Mouse (Mus musculus): ENCODE measurements around the gene Atrip. TPM values are rescaled to one million over a fixed set of nuclear protein-coding genes. Genes with fewer than 3 reads are reported as not detected.
A peak's percentile ranks its signal among the peaks of the same experiment; 100 is the strongest.

The Atrip gene
- polyA plus RNA-seq, 1 experiment from 2014 or later = 15.6 TPM

DNA sequence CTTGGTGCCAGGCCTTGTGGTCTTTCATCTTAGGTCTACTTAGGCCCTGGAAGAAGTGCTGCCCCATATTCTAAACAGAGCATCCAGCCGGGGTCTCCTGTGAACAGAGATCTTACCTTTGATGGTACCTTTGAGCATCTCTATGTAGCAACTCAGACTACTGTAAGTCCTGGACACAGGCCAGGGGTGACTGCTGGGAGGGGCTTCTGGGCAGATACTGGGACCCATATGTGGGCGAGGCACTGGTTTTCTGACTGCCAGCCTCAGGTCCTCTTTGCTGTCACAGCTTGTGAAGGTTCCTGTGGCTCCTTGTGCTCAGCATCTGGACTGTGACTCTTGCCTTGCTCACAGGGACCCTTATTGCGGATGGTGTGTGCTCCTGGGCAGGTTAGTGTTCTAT lies 28.6 kb upstream of the Atrip start:
- no peaks in the 10 kb centered on the region for H3K27me3 ChIP-seq (ENCODE audit: control insufficient read depth, insufficient read depth, low read length)
- H3K9me3 ChIP-seq (replicated peaks; ENCODE audit: control insufficient read depth, low read length) = no peaks in the 10 kb centered on the region
- H3K36me3 ChIP-seq (ENCODE audit: control insufficient read depth, insufficient read depth) = peaks cover 28% of the 10 kb centered on the region
- H3K4me1 ChIP-seq (ENCODE audit: control insufficient read depth, insufficient read depth, low read length) = peaks cover 54% of the 10 kb centered on the region
- H3K4me3 ChIP-seq (ENCODE audit: low read length) = no peak overlapping the region
- 78% methylated on average over 3 of the region's 3 CpGs for WGBS
- peak overlapping the region; percentile 28; the same call in 1 of the 2 replicates for H3K9ac ChIP-seq (ENCODE audit: low read length)
- H3K27ac ChIP-seq (ENCODE audit: low read length) = peak overlapping the region; percentile 39; the same call in 1 of the 2 replicates
- ATAC-seq (replicated peaks; ENCODE audit: extremely low read depth, insufficient read depth, low FRiP score) = no peak
- H3K4me2 ChIP-seq (ENCODE audit: low read depth, low read length) = no peak overlapping the region

DNA sequence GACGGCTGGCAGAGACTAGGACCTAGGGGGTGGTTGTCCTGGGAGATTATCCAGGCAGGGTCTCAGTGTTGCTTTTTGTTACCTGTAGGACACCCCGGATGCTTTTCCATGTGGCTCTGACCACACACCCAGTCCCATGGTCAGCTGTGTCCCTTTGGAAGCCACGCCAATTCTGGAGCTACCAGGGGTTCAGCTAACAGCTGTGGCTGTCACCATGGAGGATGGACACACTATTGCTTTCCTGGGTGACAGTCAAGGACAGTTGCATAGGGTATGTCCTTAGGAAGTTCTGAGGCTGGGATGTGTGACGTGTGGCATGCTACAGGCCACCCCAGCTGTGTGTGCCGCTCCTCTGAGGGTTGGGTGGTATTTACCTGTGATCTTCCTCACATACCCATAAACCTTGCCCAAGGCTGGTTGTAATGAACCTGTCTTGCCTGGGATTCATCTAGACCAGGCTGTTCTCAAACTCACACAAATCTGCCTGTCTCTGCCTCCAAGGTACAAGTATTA lies 28.1 kb upstream of the Atrip start:
- ATAC-seq (replicated peaks; ENCODE audit: extremely low read depth, insufficient read depth, low FRiP score) = no peak
- Histone ChIP-seq H3K9ac (ENCODE audit: low read length) (no peak overlapping the region), H3K4me1 (ENCODE audit: control insufficient read depth, insufficient read depth, low read length) (peaks cover 59% of the 10 kb centered on the region), H3K27ac (ENCODE audit: low read length) (no peak overlapping the region), H3K4me3 (ENCODE audit: low read length) (no peak overlapping the region), H3K4me2 (ENCODE audit: low read depth, low read length) (no peak overlapping the region), H3K9me3 (replicated peaks; ENCODE audit: control insufficient read depth, low read length) (no peaks in the 10 kb centered on the region), H3K36me3 (ENCODE audit: control insufficient read depth, insufficient read depth) (peaks cover 26% of the 10 kb centered on the region), H3K27me3 (ENCODE audit: control insufficient read depth, insufficient read depth, low read length) (no peaks in the 10 kb centered on the region)
- 91% methylated on average over 5 of the region's 5 CpGs for WGBS

DNA sequence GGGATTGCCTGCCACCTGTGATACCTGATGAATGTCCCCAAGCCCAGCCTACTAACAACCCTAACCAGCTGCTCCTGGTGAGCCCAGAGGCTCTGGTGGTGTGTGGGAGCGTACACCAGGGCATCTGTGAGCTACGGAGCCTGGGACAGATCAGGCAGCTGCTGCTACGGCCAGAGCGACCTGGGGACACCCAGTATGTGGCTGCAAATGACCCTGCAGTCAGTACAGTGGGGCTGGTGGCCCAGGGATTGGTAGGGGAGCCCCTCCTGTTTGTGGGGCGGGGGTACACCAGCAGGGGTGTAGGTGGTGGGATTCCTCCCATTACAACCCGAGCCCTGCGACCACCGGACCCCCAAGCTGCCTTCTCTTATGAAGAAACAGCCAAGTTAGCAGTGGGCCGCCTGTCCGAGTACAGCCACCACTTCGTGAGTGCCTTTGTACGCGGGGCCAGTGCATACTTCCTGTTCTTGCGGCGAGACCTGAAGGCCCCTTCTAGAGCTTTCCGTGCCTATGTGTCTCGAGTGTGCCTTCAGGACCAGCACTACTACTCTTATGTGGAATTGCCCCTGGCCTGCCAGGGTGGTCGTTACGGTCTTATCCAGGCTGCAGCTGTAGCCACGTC lies 26.5 kb upstream of the Atrip start:
- ATAC-seq (replicated peaks; ENCODE audit: extremely low read depth, insufficient read depth, low FRiP score) = no peak
- no peak overlapping the region for H3K27ac ChIP-seq (ENCODE audit: low read length)
- H3K4me2 ChIP-seq (ENCODE audit: low read depth, low read length) = no peak overlapping the region
- no peaks in the 10 kb centered on the region for H3K27me3 ChIP-seq (ENCODE audit: control insufficient read depth, insufficient read depth, low read length)
- no peak overlapping the region for H3K4me3 ChIP-seq (ENCODE audit: low read length)
- 84% methylated on average over 20 of the region's 20 CpGs for WGBS
- peaks cover 11% of the 10 kb centered on the region; the same call in 1 of the 2 replicates for H3K36me3 ChIP-seq (ENCODE audit: control insufficient read depth, insufficient read depth)
- no peaks in the 10 kb centered on the region for H3K9me3 ChIP-seq (replicated peaks; ENCODE audit: control insufficient read depth, low read length)
- H3K9ac ChIP-seq (ENCODE audit: low read length) = peak overlapping the region; percentile 89; the same call in 1 of the 2 replicates
- H3K4me1 ChIP-seq (ENCODE audit: control insufficient read depth, insufficient read depth, low read length) = peaks cover 64% of the 10 kb centered on the region

DNA sequence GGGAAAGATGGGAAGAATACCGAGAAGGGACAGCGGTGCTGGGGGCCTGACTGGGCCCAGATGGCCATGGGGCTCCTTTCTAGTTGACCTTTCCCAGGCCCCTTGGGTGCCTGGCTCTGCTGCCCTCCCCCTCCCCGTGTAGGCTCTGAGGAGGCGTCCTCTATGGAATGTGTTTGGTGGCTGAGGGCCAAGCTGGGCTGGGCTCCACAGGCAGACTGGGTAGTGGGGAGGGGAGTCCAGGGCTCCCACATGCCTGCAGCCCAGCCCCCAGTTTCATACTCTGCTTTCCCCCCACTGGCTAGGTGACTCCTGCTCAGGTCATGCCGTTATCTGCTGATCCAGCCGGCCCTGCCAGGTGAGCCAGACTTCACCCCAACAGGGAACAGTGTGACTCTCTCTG lies 25.0 kb upstream of the Atrip start:
- no peaks in the 10 kb centered on the region for H3K9me3 ChIP-seq (replicated peaks; ENCODE audit: control insufficient read depth, low read length)
- peaks cover 8% of the 10 kb centered on the region; the same call in 1 of the 2 replicates for H3K36me3 ChIP-seq (ENCODE audit: control insufficient read depth, insufficient read depth)
- H3K4me3 ChIP-seq (ENCODE audit: low read length) = peak overlapping the region; percentile 36
- peak overlapping the region; percentile 97 for H3K27ac ChIP-seq (ENCODE audit: low read length)
- no peaks in the 10 kb centered on the region for H3K27me3 ChIP-seq (ENCODE audit: control insufficient read depth, insufficient read depth, low read length)
- H3K4me1 ChIP-seq (ENCODE audit: control insufficient read depth, insufficient read depth, low read length) = peaks cover 62% of the 10 kb centered on the region
- peak overlapping the region; percentile 89 for H3K9ac ChIP-seq (ENCODE audit: low read length)
- ATAC-seq (replicated peaks; ENCODE audit: extremely low read depth, insufficient read depth, low FRiP score) = peak; percentile 73
- 12% methylated on average over 6 of the region's 6 CpGs for WGBS
- H3K4me2 ChIP-seq (ENCODE audit: low read depth, low read length) = peak overlapping the region; percentile 81

DNA sequence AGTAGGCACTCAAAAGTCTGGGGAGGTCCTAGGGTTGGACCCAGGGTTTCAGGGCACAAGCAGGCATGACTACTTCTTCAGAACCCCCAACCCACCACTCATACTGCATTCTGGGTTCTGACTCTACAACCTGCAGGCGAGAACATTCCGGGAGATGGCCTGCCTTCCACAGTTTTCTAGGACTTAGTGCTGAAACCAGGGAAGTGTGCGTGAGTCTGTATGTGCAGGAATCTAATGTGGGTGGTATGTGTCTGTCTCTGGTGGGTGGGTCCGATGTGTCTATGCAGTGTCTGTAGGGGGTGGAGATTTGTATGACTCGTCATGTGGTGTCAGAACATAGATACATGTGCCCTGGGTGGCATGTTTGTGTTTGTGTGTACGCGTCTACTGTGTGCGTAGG lies 24.4 kb upstream of the Atrip start:
- H3K9me3 ChIP-seq (replicated peaks; ENCODE audit: control insufficient read depth, low read length) = no peaks in the 10 kb centered on the region
- peaks cover 8% of the 10 kb centered on the region; the same call in 1 of the 2 replicates for H3K36me3 ChIP-seq (ENCODE audit: control insufficient read depth, insufficient read depth)
- H3K4me1 ChIP-seq (ENCODE audit: control insufficient read depth, insufficient read depth, low read length) = peaks cover 67% of the 10 kb centered on the region
- no peaks in the 10 kb centered on the region for H3K27me3 ChIP-seq (ENCODE audit: control insufficient read depth, insufficient read depth, low read length)
- peak overlapping the region; percentile 89 for H3K9ac ChIP-seq (ENCODE audit: low read length)
- ATAC-seq (replicated peaks; ENCODE audit: extremely low read depth, insufficient read depth, low FRiP score) = no peak
- peak overlapping the region; percentile 3 for H3K4me3 ChIP-seq (ENCODE audit: low read length)
- H3K4me2 ChIP-seq (ENCODE audit: low read depth, low read length) = peak overlapping the region; percentile 81
- peak overlapping the region; percentile 97 for H3K27ac ChIP-seq (ENCODE audit: low read length)
- 67% methylated on average over 8 of the region's 8 CpGs for whole genome bisulfite sequencing

DNA sequence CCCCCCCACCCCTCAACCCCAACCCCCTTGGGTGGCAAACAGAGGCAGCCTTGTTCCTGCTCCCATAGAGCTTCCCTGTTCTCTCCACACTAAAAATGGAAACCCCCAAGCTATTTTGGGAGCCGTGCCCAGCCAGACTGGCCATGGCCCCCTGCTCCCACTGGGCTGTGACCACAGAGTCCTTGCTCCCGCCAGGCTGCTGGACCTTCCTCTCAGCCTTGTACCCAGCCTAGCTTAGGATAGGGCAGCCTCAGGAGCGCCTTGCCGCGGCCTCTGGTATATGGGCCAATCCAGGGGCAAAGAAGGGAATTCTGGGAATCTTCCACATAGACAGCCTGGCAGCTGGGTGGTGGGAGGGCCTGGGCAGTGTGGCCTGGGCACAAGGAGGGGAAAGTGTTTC lies 23.9 kb upstream of the Atrip start:
- H3K4me3 ChIP-seq (ENCODE audit: low read length) = peak overlapping the region; percentile 3
- 37% methylated on average over 5 of the region's 5 CpGs for WGBS
- ATAC-seq (replicated peaks; ENCODE audit: extremely low read depth, insufficient read depth, low FRiP score) = peak; percentile 8; the same call in 1 of the 2 replicates

DNA sequence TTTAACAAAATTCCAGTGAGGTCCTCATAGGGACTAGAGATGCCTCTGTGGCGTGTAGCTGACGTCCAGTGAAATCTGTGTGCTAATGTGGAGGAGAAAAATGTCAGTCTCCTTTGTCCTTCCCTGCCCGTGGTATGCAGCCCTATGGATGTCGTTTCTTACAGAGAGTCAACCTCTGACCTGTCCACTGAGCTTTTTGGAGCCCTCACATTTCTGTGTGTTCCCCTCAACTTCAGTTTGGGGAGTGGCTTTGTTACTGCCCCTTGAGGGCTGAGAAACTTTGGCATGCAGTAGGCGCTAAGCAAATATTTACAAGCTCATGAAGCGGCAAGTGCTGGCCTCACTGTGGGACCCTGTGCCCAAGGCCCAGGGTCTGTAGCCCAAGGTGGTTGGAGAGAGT lies 23.4 kb upstream of the Atrip start:
- H3K27ac ChIP-seq (ENCODE audit: low read length) = peak overlapping the region; percentile 97
- no peak for ATAC-seq (replicated peaks; ENCODE audit: extremely low read depth, insufficient read depth, low FRiP score)
- WGBS = 28% methylated on average over 6 of the region's 6 CpGs
- peaks cover 6% of the 10 kb centered on the region; the same call in 1 of the 2 replicates for H3K36me3 ChIP-seq (ENCODE audit: control insufficient read depth, insufficient read depth)
- peak overlapping the region; percentile 81 for H3K4me2 ChIP-seq (ENCODE audit: low read depth, low read length)
- H3K27me3 ChIP-seq (ENCODE audit: control insufficient read depth, insufficient read depth, low read length) = no peaks in the 10 kb centered on the region
- H3K9ac ChIP-seq (ENCODE audit: low read length) = peak overlapping the region; percentile 89
- H3K4me3 ChIP-seq (ENCODE audit: low read length) = peak overlapping the region; percentile 73
- H3K9me3 ChIP-seq (replicated peaks; ENCODE audit: control insufficient read depth, low read length) = no peaks in the 10 kb centered on the region
- peaks cover 61% of the 10 kb centered on the region for H3K4me1 ChIP-seq (ENCODE audit: control insufficient read depth, insufficient read depth, low read length)

More for the DNA sequence above, 23.9 kb upstream of the Atrip start:
- Histone ChIP-seq H3K4me2 (ENCODE audit: low read depth, low read length) (peak overlapping the region; percentile 81), H3K36me3 (ENCODE audit: control insufficient read depth, insufficient read depth) (peaks cover 8% of the 10 kb centered on the region; the same call in 1 of the 2 replicates), H3K9me3 (replicated peaks; ENCODE audit: control insufficient read depth, low read length) (no peaks in the 10 kb centered on the region), H3K27me3 (ENCODE audit: control insufficient read depth, insufficient read depth, low read length) (no peaks in the 10 kb centered on the region), H3K27ac (ENCODE audit: low read length) (peak overlapping the region; percentile 97), H3K9ac (ENCODE audit: low read length) (peak overlapping the region; percentile 89), H3K4me1 (ENCODE audit: control insufficient read depth, insufficient read depth, low read length) (peaks cover 66% of the 10 kb centered on the region)

DNA sequence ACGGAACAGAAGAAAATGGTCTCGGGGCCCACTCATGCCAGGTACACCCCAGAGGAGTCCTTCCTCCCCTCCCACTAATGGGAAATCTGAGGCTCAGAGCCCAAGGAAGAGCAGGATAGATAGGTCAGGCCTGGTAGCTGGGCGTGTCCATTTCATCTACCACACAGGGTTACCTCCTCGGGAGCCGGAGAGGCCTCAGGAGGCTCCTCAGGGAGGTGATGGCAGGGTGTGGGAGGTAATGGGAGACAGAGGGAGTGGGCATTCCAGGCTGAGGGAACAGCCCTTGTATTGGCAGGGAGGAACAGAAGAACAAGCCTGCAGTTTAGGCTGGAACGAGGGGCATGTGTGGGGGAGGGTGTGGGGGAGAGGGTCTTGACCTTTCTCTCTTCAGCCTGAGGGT lies 22.9 kb upstream of the Atrip start:
- ATAC-seq (replicated peaks; ENCODE audit: extremely low read depth, insufficient read depth, low FRiP score) = no peak
- Histone ChIP-seq H3K27me3 (ENCODE audit: control insufficient read depth, insufficient read depth, low read length) (no peaks in the 10 kb centered on the region), H3K36me3 (ENCODE audit: control insufficient read depth, insufficient read depth) (0 out of 2 replicates have a peak, but pooled peaks cover 3% of the 10 kb centered on the region), H3K9me3 (replicated peaks; ENCODE audit: control insufficient read depth, low read length) (no peaks in the 10 kb centered on the region), H3K4me2 (ENCODE audit: low read depth, low read length) (peak overlapping the region; percentile 81), H3K27ac (ENCODE audit: low read length) (peak overlapping the region; percentile 97), H3K4me3 (ENCODE audit: low read length) (peak overlapping the region; percentile 73), H3K4me1 (ENCODE audit: control insufficient read depth, insufficient read depth, low read length) (peaks cover 59% of the 10 kb centered on the region), H3K9ac (ENCODE audit: low read length) (peak overlapping the region; percentile 89)
- 35% methylated on average over 6 of the region's 6 CpGs for WGBS

DNA sequence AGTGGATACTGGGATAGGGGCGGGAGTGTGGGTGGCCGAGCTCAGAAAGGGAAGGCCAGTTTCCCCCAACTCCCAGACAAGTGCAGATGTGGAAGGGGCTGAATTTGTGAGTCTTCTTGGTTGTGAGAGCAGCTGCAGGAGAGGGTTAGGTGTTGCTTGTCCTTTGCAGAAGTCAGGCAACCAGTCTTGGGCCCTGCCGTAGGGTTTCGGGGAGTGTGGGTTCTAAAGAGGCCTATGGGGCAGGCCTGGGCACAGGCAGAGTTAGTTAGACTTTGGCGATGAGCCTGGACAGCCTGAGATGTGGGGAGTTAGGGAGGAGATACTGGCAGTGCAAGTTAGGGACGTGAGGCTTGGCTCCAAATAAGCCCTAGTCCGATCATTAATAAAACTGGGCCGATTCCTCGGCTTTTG lies 22.3 kb upstream of the Atrip start:
- 0 out of 2 replicates have a peak, but pooled peaks cover 3% of the 10 kb centered on the region for H3K36me3 ChIP-seq (ENCODE audit: control insufficient read depth, insufficient read depth)
- no peaks in the 10 kb centered on the region for H3K27me3 ChIP-seq (ENCODE audit: control insufficient read depth, insufficient read depth, low read length)
- peak overlapping the region; percentile 89 for H3K9ac ChIP-seq (ENCODE audit: low read length)
- WGBS = 35% methylated on average over 9 of the region's 9 CpGs
- H3K4me3 ChIP-seq (ENCODE audit: low read length) = peak overlapping the region; percentile 73
- H3K27ac ChIP-seq (ENCODE audit: low read length) = peak overlapping the region; percentile 97
- H3K4me1 ChIP-seq (ENCODE audit: control insufficient read depth, insufficient read depth, low read length) = peaks cover 59% of the 10 kb centered on the region
- no peaks in the 10 kb centered on the region for H3K9me3 ChIP-seq (replicated peaks; ENCODE audit: control insufficient read depth, low read length)
- ATAC-seq (replicated peaks; ENCODE audit: extremely low read depth, insufficient read depth, low FRiP score) = no peak
- peak overlapping the region; percentile 81 for H3K4me2 ChIP-seq (ENCODE audit: low read depth, low read length)

All from heart, embryonic 16.5 days (tissue).